Mouse (Mus musculus) liver, embryonic 13.5 days (tissue): Measurements from ENCODE around the gene Prtg. TPM values are rescaled to one million over a fixed set of nuclear protein-coding genes. Genes with fewer than 3 reads are reported as not detected.
A peak's percentile ranks its signal among the peaks of the same experiment; 100 is the strongest.

Experiments
- ATAC-seq: fragments of 200-750 bp; cut with Nextera tagmentation; 2 replicates; pipeline ENCODE4 v1.8.0; 2017; ENCODE audit warnings: low read depth, mild to moderate bottlenecking, moderate number of reproducible peaks, moderate library complexity
- DNase-seq: peaks from one replicate; pipeline ENCODE4 v3.0.0; 2022
- H3K27ac ChIP-seq: fragments of 300-500 bp; sonication (generic); 2 replicates; pipeline ENCODE4 v1.5.1; 2015; ENCODE audit warnings: moderate library complexity, mild to moderate bottlenecking, inconsistent platforms
- H3K27me3 ChIP-seq: fragments of 300-500 bp; sonication (generic); 2 replicates; pipeline ENCODE4 v1.6.1; 2015; ENCODE audit warnings: mild to moderate bottlenecking, inconsistent platforms
- H3K36me3 ChIP-seq: fragments of 300-500 bp; sonication (generic); 2 replicates; pipeline ENCODE4 v1.6.1; 2015; ENCODE audit warnings: mild to moderate bottlenecking, inconsistent platforms
- H3K4me1 ChIP-seq: fragments of 300-500 bp; sonication (generic); replicated peaks from 2 replicates; pipeline ENCODE4 v1.6.1; 2015; ENCODE audit warnings: inconsistent platforms
- H3K4me2 ChIP-seq: fragments of 300-500 bp; sonication (generic); 2 replicates; pipeline ENCODE4 v1.6.1; 2015; ENCODE audit warnings: inconsistent platforms, mild to moderate bottlenecking, moderate library complexity
- H3K4me3 ChIP-seq: fragments of 300-500 bp; sonication (generic); replicated peaks from 2 replicates; pipeline ENCODE4 v1.5.1; 2015; ENCODE audit warnings: mild to moderate bottlenecking, inconsistent platforms
- H3K9ac ChIP-seq: fragments of 300-500 bp; sonication (generic); 2 replicates; pipeline ENCODE4 v1.6.1; 2015; ENCODE audit warnings: mild to moderate bottlenecking, inconsistent platforms
- H3K9me3 ChIP-seq: fragments of 300-500 bp; sonication (generic); replicated peaks from 2 replicates; pipeline ENCODE4 v1.6.1; 2016; ENCODE audit warnings: inconsistent platforms
- WGBS: fragments of 180-500 bp; shearing (Covaris S2); methylation state at CpG from one replicate; pipeline ENCODE4 v1.1.7; 2015; ENCODE audit not compliant: insufficient replicate concordance; 5-methylcytosine and 5-hydroxymethylcytosine counted together
- polyA plus RNA-seq: library from polyadenylated mRNA; unstranded; fragments of >200 nt; fragmentation: Nextera tagmentation; extraction: Ambion mirVana; gene quantifications from 2 replicates; pipeline ENCODE4 v1.2.1, GENCODE M21; 2015

The Prtg gene
- polyA plus RNA-seq, 1 experiment from 2014 or later = 0.09 TPM

DNA sequence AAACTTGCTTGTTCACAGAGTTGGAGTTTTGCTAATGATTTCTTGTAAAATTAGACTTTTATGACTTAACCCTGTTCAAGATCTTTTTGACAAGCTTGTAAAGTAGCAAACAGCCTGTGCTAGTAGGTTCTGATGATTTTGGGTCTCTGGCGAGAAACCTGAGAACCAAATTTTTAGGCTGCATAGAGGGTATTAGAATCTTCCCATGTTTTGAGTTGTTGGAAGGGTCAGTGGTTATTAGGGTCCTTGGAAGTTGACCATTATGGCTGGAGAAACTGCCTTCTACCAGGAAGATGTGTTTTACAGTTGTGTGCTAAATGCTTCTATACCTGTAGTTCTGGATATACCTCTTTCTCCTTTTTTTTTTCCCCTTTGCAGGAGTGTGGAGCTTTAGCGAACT lies 2.4 kb downstream of the Prtg start:
- no peak overlapping the region for H3K4me3 ChIP-seq
- DNase-seq (no peak), ATAC-seq (no peak)
- H3K27me3 ChIP-seq = peaks cover 64% of the 10 kb centered on the region
- no peaks in the 10 kb centered on the region for H3K36me3 ChIP-seq
- no peaks in the 10 kb centered on the region for H3K9me3 ChIP-seq
- H3K9ac ChIP-seq = no peak overlapping the region
- H3K4me2 ChIP-seq = no peak overlapping the region
- WGBS = 56% methylated on average over 2 of the region's 2 CpGs
- no peak overlapping the region for H3K27ac ChIP-seq
- peaks cover 12% of the 10 kb centered on the region for H3K4me1 ChIP-seq

GRCm38 (mm10) chr9:72810607-72811006 lies 3.9 kb downstream of the Prtg start:
- Histone ChIP-seq H3K4me2 (no peak overlapping the region), H3K27ac (no peak overlapping the region), H3K9me3 (no peaks in the 10 kb centered on the region), H3K4me3 (no peak overlapping the region), H3K36me3 (no peaks in the 10 kb centered on the region), H3K9ac (no peak overlapping the region), H3K27me3 (peaks cover 56% of the 10 kb centered on the region), H3K4me1 (peaks cover 12% of the 10 kb centered on the region)
- DNase-seq (no peak), ATAC-seq (no peak)
- WGBS = 29% methylated on average over 5 of the region's 5 CpGs

- Histone ChIP-seq H3K4me2 (no peak overlapping the region), H3K36me3 (no peaks in the 10 kb centered on the region), H3K27me3 (peaks cover 42% of the 10 kb centered on the region), H3K27ac (no peak overlapping the region), H3K4me3 (no peak overlapping the region), H3K9me3 (no peaks in the 10 kb centered on the region), H3K4me1 (peaks cover 12% of the 10 kb centered on the region; the same call in 1 of the 2 replicates), H3K9ac (no peak overlapping the region)
- no peak for DNase-seq
- ATAC-seq = no peak
- WGBS = 48% methylated on average over 7 of the region's 7 CpGs
Measured at GRCm38 (mm10) chr9:72812091-72812490, 5.4 kb downstream of the Prtg start.

DNA sequence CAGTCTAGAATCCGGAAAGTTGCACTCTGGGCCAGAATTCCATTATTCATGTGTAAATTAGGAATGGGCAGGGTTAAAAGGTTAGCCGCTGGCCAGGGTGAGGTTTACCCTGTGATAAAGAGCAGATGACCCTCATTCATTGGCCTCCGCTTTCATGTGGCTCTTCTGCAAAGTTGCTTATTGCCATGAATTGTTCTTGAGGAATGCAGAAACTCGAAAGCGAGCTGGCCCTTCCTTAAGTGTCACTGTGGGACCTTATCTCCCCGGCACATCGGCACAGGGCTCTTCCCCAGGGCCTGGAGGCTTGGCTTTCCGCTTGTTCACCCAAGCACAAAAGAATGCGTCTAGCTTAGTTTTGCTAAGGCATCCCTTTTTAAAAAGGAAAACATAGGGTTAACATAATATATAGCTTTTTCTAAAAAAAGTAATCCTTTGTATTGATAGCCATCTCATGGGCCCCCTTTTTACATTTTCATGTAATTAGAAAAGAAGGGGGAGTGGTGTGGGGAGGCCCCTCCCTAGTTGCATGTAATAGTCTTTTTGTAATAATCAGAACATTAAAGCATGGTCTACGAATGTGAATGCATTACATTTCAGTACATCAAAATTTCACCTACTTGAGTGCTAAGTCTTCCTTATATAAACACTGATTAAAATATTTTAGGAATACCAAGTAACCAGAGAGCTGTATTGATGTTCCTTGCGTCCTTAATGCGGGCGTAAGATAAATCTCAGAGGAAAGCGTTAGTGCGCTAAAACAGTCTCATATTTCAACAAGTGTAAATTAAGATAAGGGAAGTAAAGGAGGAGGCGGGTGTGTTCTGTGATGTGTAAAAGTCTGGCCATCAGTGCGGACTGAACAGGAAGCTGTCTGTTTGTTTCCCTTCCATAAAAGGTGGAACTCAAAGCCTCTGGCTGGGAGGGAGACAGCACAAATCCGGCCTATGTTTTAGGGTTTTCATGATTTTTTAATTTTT lies 6.2 kb downstream of the Prtg start:
- peaks cover 34% of the 10 kb centered on the region for H3K27me3 ChIP-seq
- WGBS = 10% methylated on average over 18 of the region's 18 CpGs
- no peak overlapping the region for H3K27ac ChIP-seq
- ATAC-seq (no peak), DNase-seq (no peak)
- H3K4me1 ChIP-seq = peaks cover 8% of the 10 kb centered on the region; the same call in 1 of the 2 replicates
- H3K9me3 ChIP-seq = no peaks in the 10 kb centered on the region
- no peaks in the 10 kb centered on the region for H3K36me3 ChIP-seq
- H3K4me3 ChIP-seq = no peak overlapping the region
- H3K9ac ChIP-seq = no peak overlapping the region
- no peak overlapping the region for H3K4me2 ChIP-seq

DNA sequence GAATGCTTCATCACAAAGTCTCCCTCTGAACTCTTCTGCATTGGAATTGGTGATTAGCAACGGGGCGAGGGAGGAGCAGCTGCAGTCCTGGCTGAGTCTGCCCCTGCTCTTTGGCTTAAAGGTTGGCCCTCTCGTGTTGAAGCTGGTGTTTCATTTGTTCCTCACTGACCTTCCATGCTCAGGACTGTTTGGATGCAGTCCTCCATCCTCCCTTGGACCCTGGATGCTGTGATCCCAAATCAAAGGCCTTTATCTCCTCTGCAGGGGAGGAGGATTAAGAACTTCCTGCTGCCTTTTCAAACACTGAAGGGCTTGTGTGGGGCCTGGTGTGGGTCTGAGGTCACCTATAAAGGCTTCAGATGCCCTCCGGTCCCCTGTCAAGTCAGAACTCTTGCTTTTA lies 18.8 kb downstream of the Prtg start:
- ATAC-seq (no peak), DNase-seq (no peak)
- Histone ChIP-seq H3K9ac (no peak overlapping the region), H3K27me3 (no peaks in the 10 kb centered on the region), H3K9me3 (no peaks in the 10 kb centered on the region), H3K27ac (no peak overlapping the region), H3K4me2 (no peak overlapping the region), H3K4me3 (no peak overlapping the region), H3K36me3 (no peaks in the 10 kb centered on the region), H3K4me1 (0 out of 2 replicates have a peak, but pooled peaks cover 3% of the 10 kb centered on the region)
- 44% methylated on average over 4 of the region's 4 CpGs for WGBS

DNA sequence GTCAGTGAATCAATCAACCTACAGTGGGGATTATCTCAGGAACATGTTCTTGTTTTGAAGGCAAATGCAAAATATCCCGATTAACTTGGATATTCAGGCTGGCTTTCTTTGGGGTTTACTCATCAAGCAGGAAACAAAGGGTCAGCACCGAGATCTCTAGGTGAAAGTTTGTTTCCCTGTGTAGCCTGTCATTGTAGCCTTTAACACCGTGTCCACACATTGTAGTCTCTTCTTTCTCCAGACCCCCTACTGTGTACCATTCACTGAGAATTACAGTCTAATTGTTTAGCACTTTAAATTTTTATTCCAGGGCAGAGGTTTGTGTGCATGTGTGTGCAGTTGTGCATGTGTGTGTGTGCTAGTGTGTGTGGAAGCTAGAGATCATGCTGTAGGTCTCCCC lies 19.3 kb downstream of the Prtg start:
- Histone ChIP-seq H3K36me3 (no peaks in the 10 kb centered on the region), H3K4me2 (no peak overlapping the region), H3K4me1 (0 out of 2 replicates have a peak, but pooled peaks cover 3% of the 10 kb centered on the region), H3K9me3 (no peaks in the 10 kb centered on the region), H3K9ac (no peak overlapping the region), H3K4me3 (no peak overlapping the region), H3K27me3 (no peaks in the 10 kb centered on the region), H3K27ac (no peak overlapping the region)
- WGBS = 55% methylated on average over 3 of the region's 3 CpGs
- no peak for DNase-seq
- ATAC-seq = no peak

GRCm38 (mm10) chr9:72828616-72829257 lies 22.1 kb downstream of the Prtg start:
- H3K9ac ChIP-seq = no peak overlapping the region
- H3K36me3 ChIP-seq = no peaks in the 10 kb centered on the region
- no peak overlapping the region for H3K4me3 ChIP-seq
- no peak for ATAC-seq
- H3K27me3 ChIP-seq = no peaks in the 10 kb centered on the region
- no peaks in the 10 kb centered on the region for H3K9me3 ChIP-seq
- H3K4me2 ChIP-seq = no peak overlapping the region
- no peak for DNase-seq
- no peak overlapping the region for H3K27ac ChIP-seq
- WGBS = 60% methylated on average over 5 of the region's 5 CpGs
- 0 out of 2 replicates have a peak, but pooled peaks cover 3% of the 10 kb centered on the region for H3K4me1 ChIP-seq

DNA sequence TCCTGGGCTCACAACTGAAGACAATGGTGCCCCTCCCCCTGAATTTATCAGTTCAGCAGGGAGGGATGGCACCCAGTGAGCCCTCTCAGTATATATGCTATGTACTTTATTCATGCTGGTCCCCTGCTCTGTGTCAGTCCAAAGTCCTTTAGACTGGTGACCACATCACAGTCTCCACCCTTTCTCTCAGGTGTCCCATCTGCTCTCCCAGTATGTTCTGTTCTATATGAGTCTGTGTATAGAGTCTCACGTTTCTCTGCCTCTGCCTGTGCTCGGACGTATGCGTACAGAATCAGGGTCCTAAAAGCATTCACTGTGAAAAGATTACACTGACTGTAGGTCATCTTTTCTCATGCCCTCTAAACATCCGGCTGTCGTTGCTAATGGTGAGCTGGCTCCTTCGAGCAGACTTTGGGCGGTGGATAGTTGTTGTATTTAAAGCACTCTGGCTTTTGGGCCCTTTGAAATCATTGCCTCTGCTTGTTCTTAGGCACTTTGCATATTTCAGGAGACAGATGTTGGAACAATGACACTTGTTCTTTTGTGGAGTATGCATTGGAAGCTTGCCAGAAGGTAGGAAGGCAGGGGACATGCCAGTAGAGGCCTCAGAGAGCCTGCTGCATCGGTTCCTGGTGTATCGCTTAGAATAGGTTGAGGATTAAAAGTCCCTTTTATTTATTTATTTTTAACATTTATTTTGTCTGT lies 27.5 kb downstream of the Prtg start:
- DNase-seq (no peak), ATAC-seq (peak; percentile 31; the same call in 1 of the 2 replicates)
- Histone ChIP-seq H3K27ac (no peak overlapping the region), H3K4me2 (no peak overlapping the region), H3K27me3 (no peaks in the 10 kb centered on the region), H3K4me3 (no peak overlapping the region), H3K36me3 (no peaks in the 10 kb centered on the region), H3K9ac (no peak overlapping the region), H3K9me3 (no peaks in the 10 kb centered on the region), H3K4me1 (0 out of 2 replicates have a peak, but pooled peaks cover 9% of the 10 kb centered on the region)
- WGBS = 65% methylated on average over 10 of the region's 10 CpGs

DNA sequence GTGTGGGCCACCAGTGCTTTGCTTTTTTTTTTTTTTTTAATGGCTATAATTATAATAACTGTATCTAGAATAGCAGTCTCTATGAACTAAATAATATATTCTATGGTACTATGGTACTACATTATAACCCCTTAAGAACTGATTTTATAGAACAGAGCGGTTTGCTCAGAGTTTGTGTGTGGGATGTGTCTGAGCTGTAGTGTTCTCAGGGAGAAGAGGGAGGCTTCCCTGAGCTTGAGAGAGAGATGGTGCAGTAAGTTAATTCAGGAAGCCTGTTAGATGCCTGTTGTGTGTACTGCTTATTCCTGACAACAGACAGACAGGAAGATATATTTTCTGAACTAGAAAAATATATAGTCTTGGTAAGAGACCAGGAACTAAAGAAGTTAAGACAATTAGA lies 28.3 kb downstream of the Prtg start:
- 71% methylated on average over 1 of the region's 1 CpGs for WGBS
- H3K27ac ChIP-seq = no peak overlapping the region
- no peak overlapping the region for H3K4me2 ChIP-seq
- no peak for ATAC-seq
- H3K9me3 ChIP-seq = no peaks in the 10 kb centered on the region
- no peaks in the 10 kb centered on the region for H3K27me3 ChIP-seq
- no peak overlapping the region for H3K4me3 ChIP-seq
- H3K36me3 ChIP-seq = no peaks in the 10 kb centered on the region
- H3K4me1 ChIP-seq = 0 out of 2 replicates have a peak, but pooled peaks cover 6% of the 10 kb centered on the region
- no peak for DNase-seq
- H3K9ac ChIP-seq = no peak overlapping the region

GRCm38 (mm10) chr9:72836708-72837495 lies 30.2 kb downstream of the Prtg start:
- Histone ChIP-seq H3K4me2 (no peak overlapping the region), H3K27me3 (no peaks in the 10 kb centered on the region), H3K9ac (no peak overlapping the region), H3K4me3 (no peak overlapping the region), H3K27ac (no peak overlapping the region), H3K9me3 (no peaks in the 10 kb centered on the region), H3K4me1 (0 out of 2 replicates have a peak, but pooled peaks cover 6% of the 10 kb centered on the region), H3K36me3 (no peaks in the 10 kb centered on the region)
- WGBS = 59% methylated on average over 11 of the region's 11 CpGs
- ATAC-seq = no peak
- DNase-seq = no peak
